Mouse (Mus musculus): ENCODE measurements around the gene Gm21833. TPM values are rescaled to one million over a fixed set of nuclear protein-coding genes. Genes with fewer than 3 reads are reported as not detected.
"Not testable (repeated sequence)": the region's sequence is repeated elsewhere in the genome, so short reads cannot be mapped to it uniquely, and the experiment has no call there.

Gene Gm21833
- not detected in 2 replicates for polyA plus RNA-seq (2016; fragmentation: Nextera tagmentation; extraction: Ambion mirVana)

- H3K27ac ChIP-seq; DNase-seq (ENCODE audit: low spot score); H3K9me3 ChIP-seq (replicated peaks); H3K27me3 ChIP-seq (ENCODE audit: low read depth, poor library complexity, severe bottlenecking); H3K4me3 ChIP-seq; H3K36me3 ChIP-seq; H3K4me1 ChIP-seq: not testable (repeated sequence)
- WGBS, result 79% methylated on average over 2 of the region's 2 CpGs
These were observed at the start of gene Gm21833 for GRCm38 (mm10) chr16:82828082-82828481. TSS of gene Gm21833 (plus strand) at chr16:82828382.

DNA sequence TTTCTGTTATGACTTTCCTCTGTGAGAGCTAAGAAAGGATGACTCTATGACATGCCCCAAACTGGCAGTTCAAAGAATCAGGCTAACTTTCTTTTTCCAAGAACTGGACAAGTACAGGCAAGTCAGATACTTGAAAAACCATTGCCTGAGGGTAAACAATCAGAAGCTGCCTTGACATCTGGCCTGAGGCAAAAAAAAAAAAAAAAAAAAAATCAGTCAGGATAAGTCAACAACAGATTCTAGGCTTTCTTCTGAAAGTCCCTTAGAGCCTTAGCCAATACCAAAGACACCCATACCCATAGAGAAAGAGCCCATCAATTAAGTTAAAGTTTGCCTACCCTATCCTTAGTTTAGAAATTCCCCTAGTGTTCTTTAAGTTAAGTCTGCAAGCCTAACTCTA is 38.7 kb upstream of the Gm21833 start:
- no peaks in the 10 kb centered on the region for H3K9me3 ChIP-seq (replicated peaks)
- no peak overlapping the region for H3K27ac ChIP-seq
- H3K27me3 ChIP-seq (ENCODE audit: low read depth, poor library complexity, severe bottlenecking), result no peaks in the 10 kb centered on the region
- no peak for DNase-seq (ENCODE audit: low spot score)
- no peak overlapping the region for H3K4me3 ChIP-seq
- H3K4me1 ChIP-seq, result no peaks in the 10 kb centered on the region
- no peaks in the 10 kb centered on the region for H3K36me3 ChIP-seq

GRCm38 (mm10) chr16:82796489-82796888 is 31.7 kb upstream of the Gm21833 start:
- H3K27ac ChIP-seq, result no peak overlapping the region
- 90% methylated on average over 4 of the region's 4 CpGs for WGBS
- H3K4me1 ChIP-seq, result no peaks in the 10 kb centered on the region
- H3K9me3 ChIP-seq (replicated peaks), result no peaks in the 10 kb centered on the region
- no peak overlapping the region for H3K4me3 ChIP-seq
- no peaks in the 10 kb centered on the region for H3K36me3 ChIP-seq
- H3K27me3 ChIP-seq (ENCODE audit: low read depth, poor library complexity, severe bottlenecking), result no peaks in the 10 kb centered on the region
- DNase-seq (ENCODE audit: low spot score), result no peak

GRCm38 (mm10) chr16:82815255-82815654 is 12.9 kb upstream of the Gm21833 start:
- Histone ChIP-seq H3K27me3 (ENCODE audit: low read depth, poor library complexity, severe bottlenecking) (no peaks in the 10 kb centered on the region), H3K27ac (no peak overlapping the region), H3K4me3 (no peak overlapping the region), H3K36me3 (no peaks in the 10 kb centered on the region), H3K9me3 (replicated peaks) (no peaks in the 10 kb centered on the region), H3K4me1 (no peaks in the 10 kb centered on the region)
- DNase-seq (ENCODE audit: low spot score), result no peak

DNA sequence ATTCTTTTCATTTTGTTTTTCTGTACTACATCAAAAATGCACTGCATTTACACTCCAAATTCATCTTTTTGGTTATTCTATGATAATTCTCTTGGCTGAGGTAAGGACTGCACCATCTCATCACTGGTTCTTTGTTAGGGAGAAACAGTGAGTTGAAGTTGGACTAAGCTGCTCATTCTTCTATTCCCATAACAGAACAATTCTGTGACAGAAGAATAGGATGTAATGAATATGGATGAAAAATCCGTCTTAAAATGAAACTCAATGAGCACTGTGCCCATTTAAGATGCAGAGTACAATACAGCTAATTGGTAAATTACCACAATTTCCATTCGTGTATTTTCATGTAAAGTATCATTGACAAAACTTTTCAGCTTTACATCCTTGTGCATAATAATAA is 11.6 kb upstream of the Gm21833 start:
- Histone ChIP-seq H3K27ac (no peak overlapping the region), H3K4me3 (no peak overlapping the region), H3K36me3 (no peaks in the 10 kb centered on the region), H3K27me3 (ENCODE audit: low read depth, poor library complexity, severe bottlenecking) (no peaks in the 10 kb centered on the region), H3K4me1 (no peaks in the 10 kb centered on the region), H3K9me3 (replicated peaks) (no peaks in the 10 kb centered on the region)
- WGBS, result 87% methylated on average over 2 of the region's 2 CpGs
- no peak for DNase-seq (ENCODE audit: low spot score)

DNA sequence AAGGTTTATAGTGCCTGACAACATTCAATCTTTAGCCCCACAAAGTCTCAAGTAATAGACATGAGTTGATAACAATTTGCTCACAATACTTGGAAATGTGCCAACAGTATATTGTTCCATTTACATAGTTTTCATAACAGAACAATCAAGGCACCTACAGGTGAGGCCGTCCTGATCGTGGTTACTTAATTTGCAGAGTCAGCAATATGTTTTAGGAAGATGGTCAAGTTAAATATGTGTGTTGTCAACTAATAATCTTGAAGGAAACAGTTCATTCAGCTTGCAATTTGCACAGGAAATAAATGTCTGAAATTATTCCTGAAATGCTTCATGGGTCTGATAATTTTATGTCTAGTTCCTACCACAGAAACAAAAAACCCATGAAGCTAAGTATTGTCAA is 27.6 kb downstream of the Gm21833 start:
- Histone ChIP-seq H3K4me1 (no peaks in the 10 kb centered on the region), H3K4me3 (no peak overlapping the region), H3K27ac (no peak overlapping the region), H3K9me3 (replicated peaks) (no peaks in the 10 kb centered on the region), H3K36me3 (no peaks in the 10 kb centered on the region), H3K27me3 (ENCODE audit: low read depth, poor library complexity, severe bottlenecking) (no peaks in the 10 kb centered on the region)
- no peak for DNase-seq (ENCODE audit: low spot score)
- 91% methylated on average over 2 of the region's 2 CpGs for WGBS

- no peak overlapping the region for H3K27ac ChIP-seq
- no peak overlapping the region for H3K4me3 ChIP-seq
- H3K36me3 ChIP-seq, result no peaks in the 10 kb centered on the region
- H3K9me3 ChIP-seq (replicated peaks), result no peaks in the 10 kb centered on the region
- H3K4me1 ChIP-seq, result no peaks in the 10 kb centered on the region
- no peaks in the 10 kb centered on the region for H3K27me3 ChIP-seq (ENCODE audit: low read depth, poor library complexity, severe bottlenecking)
- no peak for DNase-seq (ENCODE audit: low spot score)
- WGBS, result 86% methylated on average over 7 of the region's 7 CpGs
These were observed 36.4 kb downstream of the Gm21833 start for GRCm38 (mm10) chr16:82864590-82864989.
